Mouse (Mus musculus) ES-E14 (cell line): Measurements from ENCODE around the gene Dnaja3. TPM values are rescaled to one million over a fixed set of nuclear protein-coding genes. Genes with fewer than 3 reads are reported as not detected.
"Not testable (repeated sequence)": the region's sequence is repeated elsewhere in the genome, so short reads cannot be mapped to it uniquely, and the experiment has no call there.

Experiments used
- DNase-seq: peaks from one replicate; pipeline ENCODE4 v3.0.0-alpha.2; 2013; ENCODE audit warnings: low read depth, low spot score
- H3K27ac ChIP-seq: 2 replicates; pipeline ENCODE4 v1.5.1; 2012; ENCODE audit warnings: low read depth, mild to moderate bottlenecking, low read length, moderate library complexity, mixed read lengths; ENCODE audit not compliant: poor library complexity, insufficient read depth, severe bottlenecking
- H3K36me3 ChIP-seq: 2 replicates; pipeline ENCODE4 v1.6.1; 2012; ENCODE audit warnings: mild to moderate bottlenecking, low read length, moderate library complexity, mixed read lengths; ENCODE audit not compliant: control insufficient read depth, poor library complexity, insufficient read depth, severe bottlenecking
- H3K4me1 ChIP-seq, 2 experiments: fragments of 150-350 bp in 1 of 2; sonication (generic) in 1 of 2; 2 replicates each; pipeline ENCODE4 v1.6.1; 2012; ENCODE audit warnings: low read length in 2 of 2, mild to moderate bottlenecking in 1 of 2, mixed read lengths in 1 of 2; ENCODE audit not compliant: control insufficient read depth in 2 of 2, insufficient read depth in 2 of 2, poor library complexity in 1 of 2
- H3K4me3 ChIP-seq, 2 experiments: fragments of 150-350 bp in 1 of 2; sonication (generic) in 1 of 2; 2 replicates each; pipeline ENCODE4 v1.5.1; 2012; ENCODE audit warnings: low read length in 2 of 2, low read depth in 1 of 2, mild to moderate bottlenecking in 1 of 2, mixed read lengths in 1 of 2; ENCODE audit not compliant: insufficient read depth in 1 of 2, poor library complexity in 1 of 2, severe bottlenecking in 1 of 2
- H3K9ac ChIP-seq: 2 replicates; pipeline ENCODE4 v1.6.1; 2012; ENCODE audit warnings: low read depth, mild to moderate bottlenecking, low read length, mixed read lengths; ENCODE audit not compliant: poor library complexity, insufficient read depth, severe bottlenecking
- H3K9me3 ChIP-seq: fragments of 150-350 bp; sonication (generic); 2 replicates; pipeline ENCODE4 v1.6.1; 2012; ENCODE audit warnings: low read depth, mild to moderate bottlenecking, low read length; ENCODE audit not compliant: control insufficient read depth, insufficient read depth
- CHD2 ChIP-seq: IDR thresholded peaks from 2 replicates; pipeline ENCODE4 v1.6.1; 2014; ENCODE audit warnings: mild to moderate bottlenecking, low read depth, low read length, inconsistent platforms
- HCFC1 ChIP-seq: IDR thresholded peaks from 2 replicates; pipeline ENCODE4 v1.6.1; 2012; ENCODE audit warnings: low read length, inconsistent platforms, borderline replicate concordance; ENCODE audit not compliant: insufficient read depth
- MAFK ChIP-seq: IDR thresholded peaks from 2 replicates; pipeline ENCODE4 v1.6.1; 2014; ENCODE audit warnings: mild to moderate bottlenecking, low read depth, low read length, inconsistent platforms; ENCODE audit not compliant: insufficient read depth
- ZC3H11A ChIP-seq: IDR thresholded peaks from 2 replicates; pipeline ENCODE4 v1.6.1; 2012; ENCODE audit warnings: low read depth, mild to moderate bottlenecking, inconsistent platforms, low read length, borderline replicate concordance
- ZNF384 ChIP-seq: IDR thresholded peaks from 2 replicates; pipeline ENCODE4 v1.6.1; 2012; ENCODE audit warnings: low read depth, low read length, inconsistent platforms
- in situ Hi-C, 2 experiments: fragments of 600-800 bp; cut with MboI; formaldehyde crosslinking; loops; one replicate each; pipeline ENCODE4 v1.15.1; 2025; ENCODE audit warnings: low sequenced_read_pairs in 2 of 2, inconsistent platforms in 1 of 2; ENCODE audit not compliant: unreplicated experiment in 2 of 2
- total RNA-seq: library from RNA; depleted of rRNA; stranded (reverse); fragments of 300-350 nt; gene quantifications from 2 replicates; pipeline ENCODE4 v1.2.3, GENCODE M21; 2012; rRNA removed

The Dnaja3 gene
- total RNA-seq, 1 experiment: 53.2 TPM

GRCm38 (mm10) chr16:4754045-4754444 is 114.3 kb downstream of the Dnaja3 start:
- Histone ChIP-seq H3K9ac (no peak overlapping the region), H3K4me3 (no peak overlapping the region), H3K27ac (no peak overlapping the region), H3K36me3 (no peaks in the 10 kb centered on the region), H3K4me1 (peaks cover 0 to 2% of the 10 kb centered on the region in 2 experiments; a peak in 1 of 4 replicates), H3K9me3 (peaks cover 5% of the 10 kb centered on the region)
- in situ Hi-C loops: no loop called here
- no peak for DNase-seq
- TF ChIP-seq ZNF384 (no peak), CHD2 (no peak), ZC3H11A (no peak), HCFC1 (no peak), MAFK (no peak)

DNA sequence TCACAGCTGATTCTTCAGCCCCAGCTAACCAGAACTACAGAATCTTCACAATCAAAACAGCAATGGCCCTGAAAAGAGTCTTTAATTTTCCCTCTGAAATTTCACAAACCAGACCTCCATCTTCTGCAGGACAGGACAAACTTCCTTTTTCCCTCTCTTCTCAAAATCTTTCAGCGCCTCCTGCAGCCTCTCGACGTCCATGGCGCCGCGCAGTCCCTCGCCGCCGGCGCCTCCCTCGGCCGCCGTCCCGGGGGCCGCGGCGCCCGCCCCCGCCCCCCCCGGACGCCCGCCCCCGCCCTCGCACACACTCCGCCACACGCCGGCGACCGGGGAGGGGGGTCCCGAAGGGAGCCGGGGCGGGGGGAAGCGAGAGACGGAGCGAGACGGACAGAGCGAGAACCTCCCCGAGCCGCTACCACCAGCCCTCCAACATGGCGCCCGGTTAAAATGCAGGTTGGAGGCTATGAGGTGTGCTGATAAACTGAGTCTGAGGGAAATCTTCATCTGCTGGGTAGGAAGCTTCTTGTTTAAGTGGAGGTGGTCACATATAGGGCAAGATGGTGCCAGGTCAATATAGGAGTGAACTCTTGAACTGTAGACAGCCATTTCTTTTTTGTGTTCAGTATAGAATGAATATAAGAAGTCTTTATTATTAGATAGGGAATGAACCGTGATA is 117.0 kb downstream of the Dnaja3 start:
- H3K4me1 ChIP-seq, H3K27ac ChIP-seq, H3K36me3 ChIP-seq, DNase-seq, H3K9me3 ChIP-seq, in situ Hi-C loops: not testable (repeated sequence)
- H3K9ac ChIP-seq: peak overlapping the region; percentile 79
- peak overlapping the region; percentile 49 to 69 for H3K4me3 ChIP-seq

Other genes starting within 250 kb of the Dnaja3 start
- 5.2 and 8.4 TPM in 2 replicates for gene Adcy9, start 219.5 kb upstream of the Dnaja3 start, total RNA-seq
- 24.0 and 28.0 TPM in 2 replicates for gene Srl, start 98.2 kb upstream of the Dnaja3 start, total RNA-seq
- gene Tfap4, start 80.1 kb upstream of the Dnaja3 start, total RNA-seq: 15.4 and 19.0 TPM in 2 replicates
- gene Glis2, start 45.3 kb upstream of the Dnaja3 start, total RNA-seq: 18.2 and 19.6 TPM in 2 replicates
- gene Pam16, start 15.0 kb upstream of the Dnaja3 start, total RNA-seq: 127 and 131 TPM in 2 replicates
- gene Vasn, start within 50 bp of the Dnaja3 start, total RNA-seq: 8.7 and 11.2 TPM in 2 replicates
- gene Coro7, start 39.8 kb downstream of the Dnaja3 start, total RNA-seq: 14.4 and 21.3 TPM in 2 replicates
- gene Nmral1, start 79.4 kb downstream of the Dnaja3 start, total RNA-seq: 35.2 and 43.5 TPM in 2 replicates
- 26.2 and 36.1 TPM in 2 replicates for gene Hmox2, start 86.4 kb downstream of the Dnaja3 start, total RNA-seq
- 27.1 and 35.1 TPM in 2 replicates for gene Cdip1, start 150.3 kb downstream of the Dnaja3 start, total RNA-seq
- 0.09 and 0.21 TPM in 2 replicates for gene 4930562C15Rik, start 195.4 kb downstream of the Dnaja3 start, total RNA-seq
- 26.7 and 41.3 TPM in 2 replicates for gene Ubald1, start 240.3 kb downstream of the Dnaja3 start, total RNA-seq
- 24.0 and 25.7 TPM in 2 replicates for gene Mgrn1, start 246.3 kb downstream of the Dnaja3 start, total RNA-seq